Mouse (Mus musculus) lung, adult 2 months (tissue): ENCODE data around the gene Clns1a. TPM values are rescaled to one million over a fixed set of nuclear protein-coding genes. Genes with fewer than 3 reads are reported as not detected.

Experiments used
- DNase-seq: peaks from one replicate; pipeline ENCODE4 v3.0.0; 2022
- H3K4me1 ChIP-seq: fragments of 200-500 bp; 2 replicates; pipeline ENCODE4 v1.6.1; 2011; ENCODE audit warnings: low read length; ENCODE audit not compliant: control insufficient read depth, insufficient read depth
- H3K4me3 ChIP-seq: fragments of 200-500 bp; replicated peaks from 2 replicates; pipeline ENCODE3; 2011; ENCODE audit warnings: low read depth, mild to moderate bottlenecking, control low read depth, low read length; ENCODE audit errors: extremely low read depth
- CTCF ChIP-seq: fragments of 200-500 bp; IDR thresholded peaks from 2 replicates; pipeline ENCODE4 v1.5.1; 2011; ENCODE audit warnings: mild to moderate bottlenecking, low read length, control low read depth; ENCODE audit not compliant: insufficient read depth
- POLR2A ChIP-seq: fragments of 200-500 bp; IDR thresholded peaks from 2 replicates; pipeline ENCODE4 v1.6.1; 2011; ENCODE audit warnings: low read depth, mild to moderate bottlenecking, control low read depth, low read length, borderline replicate concordance; ENCODE audit errors: extremely low read depth
- WGBS: fragments of 180-500 bp; shearing (Covaris S2); methylation state at CpG from one replicate; pipeline ENCODE4 v1.1.7; 2018; 5-methylcytosine and 5-hydroxymethylcytosine counted together
- polyA plus RNA-seq: library from polyadenylated mRNA; depleted of rRNA; stranded (reverse); fragments of >200 nt; gene quantifications from 2 replicates; pipeline ENCODE4 v1.2.3, GENCODE M21; 2012; rRNA removed

The Clns1a gene
- polyA plus RNA-seq: 20.4 and 21.6 TPM in 2 replicates

DNA sequence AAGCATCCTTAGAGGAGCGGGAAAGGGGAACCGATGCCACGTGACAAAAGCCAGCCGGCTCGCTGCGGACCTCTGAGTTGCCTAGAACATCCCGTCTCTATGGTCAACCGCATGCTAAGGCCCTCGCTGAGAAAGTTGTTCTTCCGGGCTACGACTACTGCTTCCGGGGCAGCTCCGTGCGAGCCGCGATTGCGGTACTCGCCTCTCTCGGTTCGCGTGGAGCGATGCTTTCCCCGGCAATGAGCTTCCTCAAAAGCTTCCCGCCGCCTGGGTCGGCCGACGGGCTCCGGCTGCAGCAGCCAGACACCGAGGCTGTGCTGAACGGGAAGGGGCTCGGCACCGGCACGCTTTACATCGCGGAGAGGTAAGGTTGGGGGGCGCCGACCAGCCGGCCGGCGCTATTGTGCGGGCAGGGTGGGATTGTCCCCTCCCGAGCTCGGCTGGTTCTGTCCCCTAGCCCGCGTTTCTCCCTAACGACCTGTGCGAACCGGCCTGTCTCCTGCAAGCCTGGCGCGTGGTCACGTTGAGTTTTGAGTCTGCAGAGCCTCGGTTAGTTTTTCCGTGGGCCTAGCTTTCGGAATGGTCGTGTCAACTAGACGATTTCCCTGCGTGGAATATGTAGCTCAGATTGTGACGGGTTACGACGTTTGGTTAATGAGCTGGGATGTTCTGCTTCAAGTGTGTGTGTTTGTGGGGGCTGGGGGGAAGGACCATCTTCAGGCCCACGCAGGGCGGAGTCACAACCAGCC is at the start of gene Clns1a:
Gene Clns1a, plus strand, starts transcription at position 129 of the 749 bp plus-strand sequence.
- under 1% methylated on average over 63 of the region's 63 CpGs for WGBS
- peaks cover 3% of the 10 kb centered on the region; the same call in 1 of the 2 replicates for H3K4me1 ChIP-seq

DNA sequence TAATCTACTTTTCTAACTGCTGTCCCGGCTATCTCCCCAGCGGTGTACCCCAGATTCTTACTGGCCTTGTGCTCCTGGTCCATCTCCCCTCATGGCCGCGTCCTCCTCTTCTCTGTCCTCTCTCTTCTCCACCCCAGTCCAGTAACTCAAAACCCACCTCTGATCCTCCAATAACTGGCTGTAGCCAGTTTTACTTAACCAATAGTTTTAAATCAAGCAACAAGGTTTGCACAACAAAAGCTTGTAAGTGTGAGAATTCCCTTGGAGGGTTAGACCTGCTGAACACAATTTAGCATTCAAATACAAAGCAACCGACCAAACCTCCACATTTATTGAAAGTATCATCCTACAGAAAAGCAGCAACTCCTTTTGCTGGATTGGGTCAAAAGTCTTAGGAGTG is 48.8 kb upstream of the Clns1a start:
- WGBS: 92% methylated on average over 5 of the region's 5 CpGs
- DNase-seq: no peak
- no peak for TF ChIP-seq POLR2A

More for the DNA sequence above, at the start of gene Clns1a:
- TF ChIP-seq POLR2A: peak; percentile 86; the same call in 1 of the 2 replicates
- no peak for TF ChIP-seq CTCF
- peak within 1 kb of the TSS; percentile 81 for H3K4me3 ChIP-seq
- DNase-seq: peak; percentile 88

DNA sequence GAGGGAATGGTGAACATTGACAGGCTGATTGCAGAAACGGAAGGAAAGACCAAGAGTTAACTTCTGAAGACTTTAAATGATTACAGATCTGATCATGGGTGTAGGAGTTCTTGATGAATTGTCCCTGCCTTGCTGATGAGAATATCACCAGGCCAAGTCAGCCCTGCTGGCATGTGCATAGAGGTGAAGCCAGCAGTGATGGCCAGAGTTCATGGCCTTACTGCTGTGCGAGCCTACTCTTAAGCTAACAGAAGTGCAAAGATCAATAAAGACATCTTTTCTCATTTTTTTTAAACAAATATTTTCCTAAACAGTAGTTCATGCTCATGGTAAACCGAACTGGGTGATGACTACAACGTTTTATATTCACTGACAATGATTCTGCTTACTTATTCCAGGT is 45.7 kb upstream of the Clns1a start:
- DNase-seq: no peak
- no peak for TF ChIP-seq POLR2A
- no peak for TF ChIP-seq CTCF
- Histone ChIP-seq H3K4me1 (no peaks in the 10 kb centered on the region), H3K4me3 (no peak overlapping the region)
- 89% methylated on average over 4 of the region's 4 CpGs for WGBS

More for the DNA sequence above, 48.8 kb upstream of the Clns1a start:
- Histone ChIP-seq H3K4me1 (no peaks in the 10 kb centered on the region; the same call in 1 of the 2 replicates), H3K4me3 (no peak overlapping the region)

DNA sequence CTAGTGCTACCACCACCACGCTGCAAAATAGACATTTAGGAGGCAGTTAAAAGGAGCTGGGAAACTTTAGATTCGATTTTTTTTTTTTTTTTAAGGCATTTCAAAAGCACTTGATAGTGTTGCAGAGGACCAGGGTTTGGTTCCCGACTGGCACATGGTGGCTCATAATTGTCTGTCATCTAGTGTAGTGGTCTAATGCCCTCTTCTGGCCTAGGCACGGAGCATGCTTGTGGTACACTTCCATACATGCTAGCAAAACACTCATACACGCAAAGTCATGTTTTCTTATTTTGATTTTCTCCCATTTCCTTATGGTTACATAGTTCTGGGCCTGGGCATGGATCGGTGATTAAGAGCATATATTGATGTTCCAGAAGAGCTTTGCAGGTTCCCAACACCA is 40.3 kb upstream of the Clns1a start:
- no peak overlapping the region for H3K4me3 ChIP-seq
- no peaks in the 10 kb centered on the region for H3K4me1 ChIP-seq
- no peak for DNase-seq
- WGBS: 81% methylated on average over 6 of the region's 6 CpGs
- TF ChIP-seq POLR2A: no peak
- peak; percentile 24; the same call in 1 of the 2 replicates for TF ChIP-seq CTCF

DNA sequence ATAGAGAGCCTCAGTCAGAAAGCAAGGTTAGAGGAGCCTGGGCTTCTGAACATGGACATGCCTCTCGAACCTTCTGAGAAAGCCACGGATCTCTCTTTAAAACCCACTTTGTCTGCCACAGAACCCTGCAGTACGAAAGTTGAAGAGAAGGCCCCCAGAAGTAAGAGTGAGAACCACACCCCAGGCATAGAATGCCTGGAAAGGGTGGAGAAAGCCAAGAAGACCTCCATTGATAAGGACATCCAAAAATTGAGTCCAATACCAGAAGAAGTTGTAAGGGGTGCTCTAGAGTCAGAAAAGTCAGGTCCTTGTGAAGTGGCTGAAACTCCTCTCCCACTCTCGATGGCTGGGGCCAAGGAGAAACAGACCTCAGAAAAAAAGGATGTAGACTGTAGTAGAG is 34.8 kb upstream of the Clns1a start:
- no peak overlapping the region for H3K4me3 ChIP-seq
- 88% methylated on average over 4 of the region's 4 CpGs for WGBS
- no peak for TF ChIP-seq CTCF
- TF ChIP-seq POLR2A: no peak
- DNase-seq: no peak
- H3K4me1 ChIP-seq: no peaks in the 10 kb centered on the region

DNA sequence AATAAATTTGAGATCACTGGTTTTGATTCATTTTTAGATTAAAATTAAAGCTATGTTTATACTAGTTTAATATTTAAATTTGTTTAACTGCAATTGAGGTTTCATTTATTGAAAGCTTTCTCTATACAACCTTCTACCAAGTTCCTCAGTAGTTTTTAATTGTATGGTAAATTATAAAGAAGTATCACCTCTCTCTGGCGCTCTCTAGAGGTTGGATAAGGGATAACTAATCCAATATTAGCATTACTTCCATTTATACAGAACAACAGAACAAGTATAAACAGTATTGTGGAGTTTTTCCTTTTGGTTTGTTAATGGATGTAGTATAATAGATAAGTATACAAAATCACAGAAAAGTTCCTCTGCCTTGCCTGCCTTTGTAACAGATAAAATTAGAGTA is 17.2 kb upstream of the Clns1a start:
- no peak overlapping the region for H3K4me3 ChIP-seq
- DNase-seq: no peak
- TF ChIP-seq CTCF (peak; percentile 31; the same call in 1 of the 2 replicates), POLR2A (no peak)
- H3K4me1 ChIP-seq: no peaks in the 10 kb centered on the region
- 12% methylated on average over 1 of the region's 1 CpGs for WGBS

DNA sequence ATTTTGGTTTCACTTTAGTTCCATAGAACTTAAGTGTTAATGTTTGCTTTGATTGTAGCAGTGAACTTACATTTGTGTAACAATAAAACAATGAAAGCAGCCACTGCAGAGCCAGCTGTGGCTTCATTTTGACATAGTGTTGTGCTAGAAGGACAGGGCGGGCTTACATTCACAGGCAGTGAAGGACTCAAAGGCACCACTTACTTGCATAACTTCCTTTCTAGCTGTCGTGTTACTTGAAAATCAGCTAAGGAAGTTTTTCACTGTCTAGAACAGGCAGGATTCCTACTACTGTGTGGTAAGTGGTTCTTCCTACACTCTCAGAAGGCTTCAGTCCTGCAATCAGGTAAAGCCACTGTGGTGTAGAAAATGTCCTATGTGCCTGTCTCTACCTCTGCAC is 8.6 kb upstream of the Clns1a start:
- H3K4me1 ChIP-seq: peaks cover 5% of the 10 kb centered on the region
- no peak for TF ChIP-seq POLR2A
- no peak for DNase-seq
- no peak overlapping the region for H3K4me3 ChIP-seq
- WGBS: 41% methylated on average over 2 of the region's 2 CpGs

DNA sequence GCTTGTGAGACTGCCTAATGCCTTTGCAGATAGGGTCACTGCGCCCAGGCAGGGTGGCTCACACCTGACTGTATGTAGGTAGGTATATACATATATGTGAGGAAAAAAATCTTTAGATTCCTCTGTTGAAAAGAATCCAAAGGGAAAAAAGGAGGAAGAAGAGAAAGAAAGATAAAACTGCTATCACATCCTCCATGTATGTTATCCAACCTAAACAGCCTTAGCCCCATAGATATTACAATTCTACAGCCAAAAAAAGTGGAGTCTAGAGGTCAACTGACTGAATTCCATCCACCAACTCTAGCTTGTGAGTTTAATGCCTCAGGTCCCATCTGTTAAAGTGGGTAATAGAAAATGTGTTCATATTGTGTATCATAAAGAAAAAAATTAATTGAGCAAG is 993 bp upstream of the Clns1a start:
- 94% methylated on average over 1 of the region's 1 CpGs for WGBS
- peaks cover 3% of the 10 kb centered on the region; the same call in 1 of the 2 replicates for H3K4me1 ChIP-seq
- H3K4me3 ChIP-seq: no peak overlapping the region
- TF ChIP-seq CTCF (no peak), POLR2A (no peak)
- DNase-seq: no peak

DNA sequence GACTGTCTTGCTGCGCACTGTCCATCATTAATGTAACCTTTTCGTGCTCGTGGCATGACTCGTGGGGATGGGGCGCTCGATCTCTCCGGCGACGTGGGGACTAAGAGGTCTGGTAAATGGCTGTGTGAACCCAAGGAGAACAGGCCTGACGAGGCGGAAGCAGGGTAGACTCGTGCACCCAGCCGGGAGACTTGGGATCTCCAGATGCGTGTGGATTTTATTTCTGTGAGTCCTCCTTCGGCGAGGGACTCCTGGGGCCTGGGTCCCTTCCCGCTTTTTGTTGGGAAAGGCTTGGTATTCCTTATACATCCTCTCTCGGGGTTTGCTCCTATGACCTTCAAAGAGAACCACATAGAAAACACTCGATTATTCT is 315 bp upstream of the Clns1a start:
- DNase-seq: no peak
- 34% methylated on average over 19 of the region's 19 CpGs for WGBS
- H3K4me1 ChIP-seq: peaks cover 3% of the 10 kb centered on the region; the same call in 1 of the 2 replicates
- peak overlapping the region; percentile 81 for H3K4me3 ChIP-seq
- TF ChIP-seq POLR2A: no peak
- no peak for TF ChIP-seq CTCF

DNA sequence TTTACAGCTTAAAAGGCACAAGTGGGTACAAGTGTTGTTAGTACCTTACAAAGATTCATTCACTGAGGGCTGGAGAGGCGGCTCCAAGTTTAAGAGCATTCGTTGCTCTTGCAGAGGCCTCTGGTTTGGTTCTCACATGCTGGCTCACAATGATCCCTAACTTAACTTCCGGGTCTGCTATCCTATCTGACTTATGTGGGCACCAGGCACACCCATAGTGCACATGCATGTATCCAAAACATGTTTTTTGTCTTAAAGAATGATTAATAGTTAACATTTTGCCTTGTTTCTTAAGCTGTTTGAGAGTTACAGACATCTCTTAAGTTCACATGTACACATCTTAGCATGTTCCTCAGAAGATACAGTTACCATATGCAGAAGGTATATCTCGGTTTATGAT is 3.7 kb downstream of the Clns1a start:
- Histone ChIP-seq H3K4me3 (no peak overlapping the region), H3K4me1 (peaks cover 3% of the 10 kb centered on the region; the same call in 1 of the 2 replicates)
- 84% methylated on average over 4 of the region's 4 CpGs for WGBS
- TF ChIP-seq CTCF: no peak
- TF ChIP-seq POLR2A: no peak
- no peak for DNase-seq
